Mouse (Mus musculus): ENCODE measurements around the gene Cdk20. TPM values are rescaled to one million over a fixed set of nuclear protein-coding genes. Genes with fewer than 3 reads are reported as not detected.
A peak's percentile ranks its signal among the peaks of the same experiment; 100 is the strongest.

Gene Cdk20
- total and polyA plus RNA-seq, 3 experiments = 2.5 to 6.2 (median 2.9) TPM

GRCm38 (mm10) chr13:64405550-64405949 is 26.6 kb upstream of the Cdk20 start:
- H3K79me2 ChIP-seq (replicated peaks; ENCODE audit: control insufficient read depth, insufficient read depth, low read length) = no peaks in the 10 kb centered on the region
- no peak overlapping the region for H3K4me3 ChIP-seq
- H3K27me3 ChIP-seq (ENCODE audit: control insufficient read depth, insufficient read depth, low read length) = no peaks in the 10 kb centered on the region
- H3K27ac ChIP-seq = no peak overlapping the region
- H3K4me1 ChIP-seq (ENCODE audit: control insufficient read depth, insufficient read depth, low read length) = peaks cover 8% of the 10 kb centered on the region
- H3K9ac ChIP-seq (ENCODE audit: low read depth, low read length) = no peak overlapping the region
- H3K36me3 ChIP-seq (ENCODE audit: control insufficient read depth, insufficient read depth, low read length) = peaks cover 10% of the 10 kb centered on the region
- TF ChIP-seq POLR2A (IDR thresholded peaks at IDR 0.05; ENCODE audit: insufficient read depth, low read depth, low read length) (no peak), CTCF (IDR thresholded peaks at IDR 0.05) (no peak), EP300 (IDR thresholded peaks at IDR 0.05; ENCODE audit: insufficient read depth, low read depth, low read length) (no peak)
- DNase-seq = peak in 1 of 2 experiments; percentile 26
- 40% methylated on average over 6 of the region's 6 CpGs for WGBS
- intact Hi-C loops (cut with DNase I) = no loop called here

- Histone ChIP-seq H3K27me3 (ENCODE audit: control insufficient read depth, insufficient read depth, low read length) (no peaks in the 10 kb centered on the region), H3K4me3 (no peak overlapping the region), H3K9ac (ENCODE audit: low read depth, low read length) (no peak overlapping the region), H3K79me2 (replicated peaks; ENCODE audit: control insufficient read depth, insufficient read depth, low read length) (no peaks in the 10 kb centered on the region), H3K27ac (no peak overlapping the region), H3K36me3 (ENCODE audit: control insufficient read depth, insufficient read depth, low read length) (no peaks in the 10 kb centered on the region; the same call in 1 of the 2 replicates), H3K4me1 (ENCODE audit: control insufficient read depth, insufficient read depth, low read length) (no peaks in the 10 kb centered on the region; the same call in 1 of the 2 replicates)
- 72% methylated on average over 5 of the region's 5 CpGs for WGBS
- no peak for DNase-seq
- TF ChIP-seq EP300 (IDR thresholded peaks at IDR 0.05; ENCODE audit: insufficient read depth, low read depth, low read length) (no peak), POLR2A (IDR thresholded peaks at IDR 0.05; ENCODE audit: insufficient read depth, low read depth, low read length) (no peak), CTCF (IDR thresholded peaks at IDR 0.05) (no peak)
- intact Hi-C loops (cut with DNase I) = no loop called here
Observed at GRCm38 (mm10) chr13:64407992-64408391, 24.1 kb upstream of the Cdk20 start.

GRCm38 (mm10) chr13:64410604-64411003 is 21.5 kb upstream of the Cdk20 start:
- intact Hi-C loops (cut with DNase I) = no loop called here
- H3K9ac ChIP-seq (ENCODE audit: low read depth, low read length) = no peak overlapping the region
- H3K27ac ChIP-seq = no peak overlapping the region
- WGBS = 43% methylated on average over 5 of the region's 5 CpGs
- no peak for DNase-seq
- no peaks in the 10 kb centered on the region for H3K4me1 ChIP-seq (ENCODE audit: control insufficient read depth, insufficient read depth, low read length)
- no peak overlapping the region for H3K4me3 ChIP-seq
- no peaks in the 10 kb centered on the region for H3K36me3 ChIP-seq (ENCODE audit: control insufficient read depth, insufficient read depth, low read length)
- H3K27me3 ChIP-seq (ENCODE audit: control insufficient read depth, insufficient read depth, low read length) = no peaks in the 10 kb centered on the region
- TF ChIP-seq EP300 (IDR thresholded peaks at IDR 0.05; ENCODE audit: insufficient read depth, low read depth, low read length) (no peak), POLR2A (IDR thresholded peaks at IDR 0.05; ENCODE audit: insufficient read depth, low read depth, low read length) (no peak), CTCF (IDR thresholded peaks at IDR 0.05) (no peak)
- H3K79me2 ChIP-seq (replicated peaks; ENCODE audit: control insufficient read depth, insufficient read depth, low read length) = no peaks in the 10 kb centered on the region

GRCm38 (mm10) chr13:64411282-64411681 is 20.8 kb upstream of the Cdk20 start:
- TF ChIP-seq POLR2A (IDR thresholded peaks at IDR 0.05; ENCODE audit: insufficient read depth, low read depth, low read length) = no peak
- TF ChIP-seq EP300 (IDR thresholded peaks at IDR 0.05; ENCODE audit: insufficient read depth, low read depth, low read length) = no peak
- TF ChIP-seq CTCF (IDR thresholded peaks at IDR 0.05) = no peak
- H3K79me2 ChIP-seq (replicated peaks; ENCODE audit: control insufficient read depth, insufficient read depth, low read length) = no peaks in the 10 kb centered on the region
- H3K27me3 ChIP-seq (ENCODE audit: control insufficient read depth, insufficient read depth, low read length) = no peaks in the 10 kb centered on the region
- no peak overlapping the region for H3K9ac ChIP-seq (ENCODE audit: low read depth, low read length)
- H3K4me1 ChIP-seq (ENCODE audit: control insufficient read depth, insufficient read depth, low read length) = no peaks in the 10 kb centered on the region
- WGBS = 74% methylated on average over 2 of the region's 2 CpGs
- DNase-seq = no peak
- intact Hi-C loops (cut with DNase I) = no loop called here
- H3K27ac ChIP-seq = no peak overlapping the region
- H3K36me3 ChIP-seq (ENCODE audit: control insufficient read depth, insufficient read depth, low read length) = no peaks in the 10 kb centered on the region
- H3K4me3 ChIP-seq = no peak overlapping the region

GRCm38 (mm10) chr13:64412752-64413257 is 19.3 kb upstream of the Cdk20 start:
- Histone ChIP-seq H3K36me3 (ENCODE audit: control insufficient read depth, insufficient read depth, low read length) (no peaks in the 10 kb centered on the region), H3K79me2 (replicated peaks; ENCODE audit: control insufficient read depth, insufficient read depth, low read length) (no peaks in the 10 kb centered on the region), H3K9ac (ENCODE audit: low read depth, low read length) (no peak overlapping the region), H3K27ac (no peak overlapping the region), H3K4me1 (ENCODE audit: control insufficient read depth, insufficient read depth, low read length) (no peaks in the 10 kb centered on the region), H3K4me3 (no peak overlapping the region), H3K27me3 (ENCODE audit: control insufficient read depth, insufficient read depth, low read length) (no peaks in the 10 kb centered on the region)
- 46% methylated on average over 2 of the region's 2 CpGs for WGBS
- intact Hi-C loops (cut with DNase I) = no loop called here
- no peak for DNase-seq
- TF ChIP-seq CTCF (IDR thresholded peaks at IDR 0.05) (no peak), POLR2A (IDR thresholded peaks at IDR 0.05; ENCODE audit: insufficient read depth, low read depth, low read length) (no peak), EP300 (IDR thresholded peaks at IDR 0.05; ENCODE audit: insufficient read depth, low read depth, low read length) (no peak)

GRCm38 (mm10) chr13:64415659-64416058 is 16.5 kb upstream of the Cdk20 start:
- no peak for DNase-seq
- no peaks in the 10 kb centered on the region for H3K79me2 ChIP-seq (replicated peaks; ENCODE audit: control insufficient read depth, insufficient read depth, low read length)
- H3K4me1 ChIP-seq (ENCODE audit: control insufficient read depth, insufficient read depth, low read length) = no peaks in the 10 kb centered on the region
- intact Hi-C loops (cut with DNase I) = no loop called here
- H3K27me3 ChIP-seq (ENCODE audit: control insufficient read depth, insufficient read depth, low read length) = no peaks in the 10 kb centered on the region
- H3K4me3 ChIP-seq = no peak overlapping the region
- H3K27ac ChIP-seq = no peak overlapping the region
- WGBS = 81% methylated on average over 2 of the region's 2 CpGs
- H3K9ac ChIP-seq (ENCODE audit: low read depth, low read length) = no peak overlapping the region
- TF ChIP-seq POLR2A (IDR thresholded peaks at IDR 0.05; ENCODE audit: insufficient read depth, low read depth, low read length) = no peak
- H3K36me3 ChIP-seq (ENCODE audit: control insufficient read depth, insufficient read depth, low read length) = no peaks in the 10 kb centered on the region

Measured in heart, adult 2 months (tissue).